Mouse (Mus musculus): ENCODE data around the gene Aqp11. TPM values are rescaled to one million over a fixed set of nuclear protein-coding genes. Genes with fewer than 3 reads are reported as not detected.

The Aqp11 gene
- polyA plus RNA-seq, 1 experiment from 2014 or later: 20.7 TPM

DNA sequence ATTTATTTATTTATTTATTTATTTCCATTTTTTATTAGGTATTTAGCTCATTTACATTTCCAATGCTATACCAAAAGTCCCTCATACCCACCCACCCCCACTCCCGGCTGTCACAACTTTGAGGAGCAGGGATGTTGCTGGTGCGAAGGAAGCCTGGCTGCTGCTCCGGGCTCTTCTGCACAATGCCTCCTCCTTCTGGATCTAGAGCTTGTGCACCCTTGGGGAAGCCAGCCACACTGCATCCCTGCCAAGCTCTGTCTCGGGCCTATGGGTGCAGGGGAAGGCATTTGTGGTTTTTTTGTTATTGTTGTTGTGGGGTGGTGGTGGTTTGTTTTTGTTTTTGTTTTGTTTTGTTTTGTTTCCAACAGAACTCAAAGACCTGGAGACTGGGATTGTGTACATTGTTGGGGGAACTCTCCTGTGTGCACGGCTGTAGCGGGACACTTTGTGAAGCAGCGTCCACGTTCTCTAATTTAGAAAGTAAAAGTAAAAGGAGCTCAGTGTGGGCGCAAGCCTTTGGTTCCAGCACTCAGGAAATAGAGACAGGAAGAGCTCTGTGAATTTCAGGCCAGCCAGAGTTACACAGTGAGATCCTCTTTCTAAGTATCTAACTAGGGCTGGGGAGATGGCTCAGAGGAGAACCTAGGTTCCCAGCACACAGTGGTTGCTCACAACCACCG, 10.6 kb upstream of the Aqp11 start:
- Histone ChIP-seq H3K4me3 (replicated peaks; ENCODE audit: low read length) (peak overlapping the region; percentile 27), H3K9me3 (replicated peaks; ENCODE audit: control insufficient read depth, low read length) (no peaks in the 10 kb centered on the region), H3K36me3 (ENCODE audit: control insufficient read depth, insufficient read depth, low read length) (no peaks in the 10 kb centered on the region), H3K27me3 (ENCODE audit: control insufficient read depth, insufficient read depth, low read length) (no peaks in the 10 kb centered on the region), H3K9ac (ENCODE audit: low read length) (peak overlapping the region; percentile 62), H3K4me1 (ENCODE audit: control insufficient read depth, insufficient read depth, low read length) (peaks cover 11% of the 10 kb centered on the region), H3K4me2 (ENCODE audit: low read depth, low read length) (peak overlapping the region; percentile 49), H3K27ac (ENCODE audit: low read length) (peak overlapping the region; percentile 52)
- 57% methylated on average over 10 of the region's 10 CpGs for WGBS
- peak; percentile 54; the same call in 1 of the 2 replicates for ATAC-seq (ENCODE audit: insufficient read depth, low FRiP score)

DNA sequence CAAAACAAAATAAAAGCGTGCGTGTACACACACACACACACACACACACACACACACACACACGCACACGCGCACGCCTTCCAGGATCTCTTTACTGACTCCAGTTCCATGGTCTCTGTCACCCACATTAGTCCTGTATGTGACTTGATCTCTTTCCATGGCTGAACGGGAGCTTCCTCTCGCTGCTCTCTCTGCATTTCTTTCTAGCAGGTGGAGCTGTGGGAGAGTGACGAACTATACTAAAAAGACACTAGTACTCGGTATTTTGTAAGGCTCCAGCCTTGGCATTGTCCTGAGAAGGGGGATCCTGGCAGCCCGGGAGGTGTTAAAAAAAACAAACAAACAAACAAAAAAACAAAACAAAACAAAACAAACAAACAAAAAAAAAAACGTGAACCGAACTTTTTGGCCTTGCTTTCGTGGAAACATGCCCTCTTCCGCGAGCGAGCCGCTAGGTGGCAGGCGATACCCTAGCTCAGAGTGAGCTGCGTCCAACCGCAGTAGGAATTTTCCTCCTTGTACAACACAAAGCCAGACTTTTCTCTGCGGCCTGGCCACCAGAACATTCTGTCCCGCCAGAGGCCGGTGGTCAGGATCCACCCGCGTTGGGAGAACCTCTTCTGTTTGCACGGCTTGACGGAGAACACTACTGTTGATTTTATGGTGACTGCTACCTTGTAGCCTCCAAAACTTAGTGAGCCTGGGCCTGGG, 9.9 kb upstream of the Aqp11 start:
- H3K27ac ChIP-seq (ENCODE audit: low read length): no peak overlapping the region; the same call in 1 of the 2 replicates
- peak overlapping the region; percentile 57; the same call in 1 of the 2 replicates for H3K9ac ChIP-seq (ENCODE audit: low read length)
- H3K4me1 ChIP-seq (ENCODE audit: control insufficient read depth, insufficient read depth, low read length): peaks cover 11% of the 10 kb centered on the region
- H3K36me3 ChIP-seq (ENCODE audit: control insufficient read depth, insufficient read depth, low read length): no peaks in the 10 kb centered on the region
- H3K4me2 ChIP-seq (ENCODE audit: low read depth, low read length): peak overlapping the region; percentile 49
- H3K4me3 ChIP-seq (replicated peaks; ENCODE audit: low read length): peak overlapping the region; percentile 27; the same call in 1 of the 2 replicates
- H3K27me3 ChIP-seq (ENCODE audit: control insufficient read depth, insufficient read depth, low read length): no peaks in the 10 kb centered on the region
- 25% methylated on average over 28 of the region's 28 CpGs for WGBS
- no peaks in the 10 kb centered on the region for H3K9me3 ChIP-seq (replicated peaks; ENCODE audit: control insufficient read depth, low read length)
- peak; percentile 80; the same call in 1 of the 2 replicates for ATAC-seq (ENCODE audit: insufficient read depth, low FRiP score)

DNA sequence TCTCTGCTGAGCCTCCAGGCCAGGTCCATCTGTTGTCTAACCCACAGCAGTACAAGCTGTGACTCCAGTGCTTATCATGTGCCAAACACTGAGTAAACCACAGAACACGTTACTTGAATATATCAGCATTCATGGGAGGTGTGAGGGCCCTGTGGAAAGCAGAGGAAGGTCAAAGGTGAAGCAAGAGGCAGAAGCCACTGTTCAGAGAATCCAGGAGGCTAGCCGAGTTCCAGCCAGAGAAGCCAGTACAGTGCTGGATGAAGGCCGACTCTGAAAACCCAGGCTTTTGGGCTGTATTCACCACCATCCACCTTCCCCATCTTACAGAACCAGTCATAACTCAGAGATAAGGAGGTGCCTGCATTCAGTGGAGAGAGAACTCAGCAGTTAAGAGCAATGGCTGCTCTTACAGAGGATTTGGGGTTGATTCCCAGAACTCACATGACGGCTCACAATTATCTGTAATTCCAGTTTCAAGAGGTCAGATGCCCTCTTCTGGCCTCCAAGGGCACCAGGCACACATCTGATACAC, 9.2 kb upstream of the Aqp11 start:
- H3K4me3 ChIP-seq (replicated peaks; ENCODE audit: low read length): no peak overlapping the region
- 63% methylated on average over 4 of the region's 4 CpGs for WGBS
- H3K36me3 ChIP-seq (ENCODE audit: control insufficient read depth, insufficient read depth, low read length): no peaks in the 10 kb centered on the region
- H3K4me2 ChIP-seq (ENCODE audit: low read depth, low read length): no peak overlapping the region
- no peaks in the 10 kb centered on the region for H3K9me3 ChIP-seq (replicated peaks; ENCODE audit: control insufficient read depth, low read length)
- ATAC-seq (ENCODE audit: insufficient read depth, low FRiP score): no peak
- H3K9ac ChIP-seq (ENCODE audit: low read length): no peak overlapping the region
- no peak overlapping the region for H3K27ac ChIP-seq (ENCODE audit: low read length)
- H3K4me1 ChIP-seq (ENCODE audit: control insufficient read depth, insufficient read depth, low read length): peaks cover 11% of the 10 kb centered on the region
- H3K27me3 ChIP-seq (ENCODE audit: control insufficient read depth, insufficient read depth, low read length): no peaks in the 10 kb centered on the region

DNA sequence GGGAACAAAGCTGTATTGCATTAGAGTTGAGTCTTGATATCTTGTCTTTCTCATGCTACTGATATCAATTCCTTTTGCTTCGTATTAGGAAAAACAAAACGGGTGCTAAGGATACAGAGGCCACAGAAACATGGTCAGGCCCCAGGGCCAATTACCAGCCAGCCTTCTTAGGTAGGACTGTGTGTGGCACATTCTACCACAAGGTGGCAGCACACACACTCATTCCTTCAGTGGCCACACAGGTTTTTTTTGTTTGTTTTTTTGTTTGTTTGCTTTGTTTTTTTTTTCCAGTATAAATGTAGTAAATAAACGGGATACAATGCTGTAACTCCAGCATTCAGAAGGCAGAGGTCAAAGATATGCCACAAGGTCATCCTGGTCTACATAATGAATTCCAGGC, 7.2 kb upstream of the Aqp11 start:
- WGBS: 22% methylated on average over 3 of the region's 3 CpGs
- Histone ChIP-seq H3K9me3 (replicated peaks; ENCODE audit: control insufficient read depth, low read length) (no peaks in the 10 kb centered on the region), H3K9ac (ENCODE audit: low read length) (no peak overlapping the region), H3K4me1 (ENCODE audit: control insufficient read depth, insufficient read depth, low read length) (peaks cover 15% of the 10 kb centered on the region), H3K27ac (ENCODE audit: low read length) (no peak overlapping the region), H3K4me2 (ENCODE audit: low read depth, low read length) (no peak overlapping the region), H3K36me3 (ENCODE audit: control insufficient read depth, insufficient read depth, low read length) (no peaks in the 10 kb centered on the region), H3K27me3 (ENCODE audit: control insufficient read depth, insufficient read depth, low read length) (no peaks in the 10 kb centered on the region), H3K4me3 (replicated peaks; ENCODE audit: low read length) (no peak overlapping the region)
- ATAC-seq (ENCODE audit: insufficient read depth, low FRiP score): no peak

DNA sequence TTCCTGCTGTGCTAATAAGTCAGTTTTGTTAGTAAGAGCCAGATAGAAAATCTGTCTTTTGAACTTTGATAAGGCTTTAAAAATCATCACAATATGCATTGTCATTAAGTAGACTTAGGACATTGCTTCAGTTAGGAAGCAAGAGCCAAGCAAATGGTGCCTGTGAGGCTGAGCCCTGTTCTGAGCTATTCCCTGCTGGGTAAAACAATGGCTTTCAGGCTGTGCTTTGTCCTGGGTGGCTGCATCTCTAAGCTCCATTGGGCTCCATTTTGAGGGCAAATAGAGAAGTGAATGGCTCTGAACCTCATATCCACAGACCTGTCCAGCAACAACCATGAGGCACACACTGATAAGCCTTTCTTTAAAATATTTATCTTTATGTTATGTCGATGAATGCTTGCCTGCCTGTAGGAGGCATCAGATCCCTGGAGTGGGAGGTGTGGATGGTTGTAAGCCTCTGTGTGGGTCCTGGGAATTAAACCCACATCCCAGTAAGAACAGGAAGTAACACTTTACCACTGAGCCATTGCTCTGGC, 3.7 kb upstream of the Aqp11 start:
- WGBS: 38% methylated on average over 1 of the region's 1 CpGs
- Histone ChIP-seq H3K9me3 (replicated peaks; ENCODE audit: control insufficient read depth, low read length) (no peaks in the 10 kb centered on the region), H3K4me3 (replicated peaks; ENCODE audit: low read length) (no peak overlapping the region), H3K27ac (ENCODE audit: low read length) (no peak overlapping the region), H3K4me2 (ENCODE audit: low read depth, low read length) (no peak overlapping the region), H3K36me3 (ENCODE audit: control insufficient read depth, insufficient read depth, low read length) (no peaks in the 10 kb centered on the region), H3K9ac (ENCODE audit: low read length) (no peak overlapping the region), H3K4me1 (ENCODE audit: control insufficient read depth, insufficient read depth, low read length) (peaks cover 12% of the 10 kb centered on the region), H3K27me3 (ENCODE audit: control insufficient read depth, insufficient read depth, low read length) (no peaks in the 10 kb centered on the region)
- no peak for ATAC-seq (ENCODE audit: insufficient read depth, low FRiP score)

DNA sequence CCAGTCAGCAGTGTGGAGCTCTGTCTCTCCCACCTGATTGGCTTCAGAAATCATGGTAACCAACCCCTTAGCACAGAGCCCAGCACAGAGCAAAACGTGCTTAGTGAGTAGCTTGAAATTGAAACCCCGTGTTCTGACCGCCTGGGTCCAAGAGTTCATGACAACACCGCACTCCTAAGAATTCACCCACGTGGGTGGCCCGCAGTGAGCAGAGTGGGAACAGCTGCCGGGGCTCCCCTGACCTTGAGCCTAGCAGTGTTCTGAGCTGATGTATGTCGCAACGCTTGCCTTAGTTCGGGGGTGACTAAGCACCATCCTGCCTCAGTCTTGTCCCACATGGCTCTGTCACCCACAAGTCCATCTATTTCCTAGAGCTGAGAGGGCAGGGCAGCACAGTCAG, 2.9 kb upstream of the Aqp11 start:
- Histone ChIP-seq H3K9me3 (replicated peaks; ENCODE audit: control insufficient read depth, low read length) (no peaks in the 10 kb centered on the region), H3K27ac (ENCODE audit: low read length) (peak overlapping the region; percentile 38; the same call in 1 of the 2 replicates), H3K27me3 (ENCODE audit: control insufficient read depth, insufficient read depth, low read length) (no peaks in the 10 kb centered on the region), H3K4me3 (replicated peaks; ENCODE audit: low read length) (no peak overlapping the region), H3K9ac (ENCODE audit: low read length) (no peak overlapping the region), H3K4me2 (ENCODE audit: low read depth, low read length) (no peak overlapping the region), H3K36me3 (ENCODE audit: control insufficient read depth, insufficient read depth, low read length) (no peaks in the 10 kb centered on the region), H3K4me1 (ENCODE audit: control insufficient read depth, insufficient read depth, low read length) (peaks cover 13% of the 10 kb centered on the region)
- 47% methylated on average over 10 of the region's 10 CpGs for WGBS
- 0 out of 2 replicates have a peak, but pooled peaks have one; percentile 4 for ATAC-seq (ENCODE audit: insufficient read depth, low FRiP score)

DNA sequence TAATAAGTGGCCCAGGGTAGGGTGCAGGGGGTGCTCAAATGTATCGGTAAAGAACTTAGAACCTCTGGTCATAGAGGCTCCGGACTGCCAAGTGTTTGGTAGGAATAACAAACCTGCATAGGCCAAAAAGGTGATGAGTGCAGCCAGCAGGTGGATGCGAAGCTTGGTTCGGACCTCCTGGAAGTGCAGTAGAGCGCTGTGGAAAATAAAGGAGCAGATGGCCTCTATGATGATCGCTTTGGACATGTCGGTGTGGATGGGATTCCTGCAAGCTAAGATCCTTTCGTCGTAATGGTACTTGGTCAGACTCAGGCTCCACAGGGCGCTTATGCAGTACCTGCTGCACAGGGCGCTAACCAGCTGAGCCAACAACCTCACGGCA, 842 bp downstream of the Aqp11 start:
- Histone ChIP-seq H3K27ac (ENCODE audit: low read length) (peak overlapping the region; percentile 49; the same call in 1 of the 2 replicates), H3K36me3 (ENCODE audit: control insufficient read depth, insufficient read depth, low read length) (no peaks in the 10 kb centered on the region), H3K9ac (ENCODE audit: low read length) (peak overlapping the region; percentile 81), H3K9me3 (replicated peaks; ENCODE audit: control insufficient read depth, low read length) (no peaks in the 10 kb centered on the region), H3K4me3 (replicated peaks; ENCODE audit: low read length) (peak overlapping the region; percentile 70), H3K27me3 (ENCODE audit: control insufficient read depth, insufficient read depth, low read length) (no peaks in the 10 kb centered on the region), H3K4me2 (ENCODE audit: low read depth, low read length) (peak overlapping the region; percentile 90), H3K4me1 (ENCODE audit: control insufficient read depth, insufficient read depth, low read length) (peaks cover 15% of the 10 kb centered on the region)
- 9% methylated on average over 12 of the region's 12 CpGs for WGBS
- no peak for ATAC-seq (ENCODE audit: insufficient read depth, low FRiP score)

DNA sequence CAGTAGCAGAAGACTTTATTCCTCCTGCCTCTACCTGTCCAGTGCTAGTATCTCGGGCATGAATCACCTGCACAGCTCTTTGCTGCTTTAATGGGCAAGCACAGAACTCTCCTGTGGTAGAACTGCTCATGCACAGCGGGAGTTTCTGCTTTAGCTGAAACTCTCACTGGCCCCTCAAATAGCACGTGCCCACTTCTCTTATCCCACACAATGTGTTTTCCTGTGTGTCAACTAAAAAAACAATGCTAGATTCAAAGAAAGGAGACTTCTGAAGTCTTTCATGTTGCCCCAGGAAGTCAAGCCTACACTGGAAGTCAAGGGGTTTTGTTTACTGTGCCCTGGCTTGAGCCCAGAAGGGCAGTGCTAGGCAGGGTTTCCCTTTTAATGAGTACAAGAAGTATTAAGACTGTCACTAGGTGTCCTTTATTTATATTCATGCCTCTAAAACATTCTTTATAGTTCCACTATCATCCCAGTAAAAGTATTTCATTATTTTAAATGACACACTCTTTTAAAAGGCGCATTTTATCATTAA, 2.1 kb downstream of the Aqp11 start:
- Histone ChIP-seq H3K36me3 (ENCODE audit: control insufficient read depth, insufficient read depth, low read length) (no peaks in the 10 kb centered on the region), H3K4me2 (ENCODE audit: low read depth, low read length) (no peak overlapping the region), H3K9ac (ENCODE audit: low read length) (no peak overlapping the region), H3K9me3 (replicated peaks; ENCODE audit: control insufficient read depth, low read length) (no peaks in the 10 kb centered on the region), H3K27ac (ENCODE audit: low read length) (no peak overlapping the region), H3K4me1 (ENCODE audit: control insufficient read depth, insufficient read depth, low read length) (peaks cover 13% of the 10 kb centered on the region), H3K4me3 (replicated peaks; ENCODE audit: low read length) (peak overlapping the region; percentile 12; the same call in 1 of the 2 replicates), H3K27me3 (ENCODE audit: control insufficient read depth, insufficient read depth, low read length) (no peaks in the 10 kb centered on the region)
- 53% methylated on average over 4 of the region's 4 CpGs for WGBS
- no peak for ATAC-seq (ENCODE audit: insufficient read depth, low FRiP score)

DNA sequence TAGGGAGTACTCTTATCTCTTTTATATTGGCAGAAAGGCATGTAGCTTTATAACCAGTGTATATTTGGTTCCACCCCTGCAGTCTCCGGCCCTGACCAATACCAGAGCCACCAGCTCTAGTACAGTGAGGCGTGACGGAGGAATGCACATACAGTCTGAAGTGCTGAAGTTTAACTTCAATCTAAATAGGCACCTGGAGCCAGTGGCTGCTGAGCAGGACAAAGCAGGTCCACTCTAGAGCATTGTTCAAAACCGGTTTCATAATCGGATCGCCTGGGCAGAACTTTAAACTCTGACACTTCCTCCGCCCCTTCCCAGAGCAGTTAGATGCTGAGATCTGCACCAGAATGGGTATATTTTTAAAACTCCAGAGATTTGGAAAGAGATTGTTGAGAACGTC, 3.1 kb downstream of the Aqp11 start:
- Histone ChIP-seq H3K4me1 (ENCODE audit: control insufficient read depth, insufficient read depth, low read length) (peaks cover 11% of the 10 kb centered on the region), H3K27me3 (ENCODE audit: control insufficient read depth, insufficient read depth, low read length) (no peaks in the 10 kb centered on the region), H3K9ac (ENCODE audit: low read length) (no peak overlapping the region), H3K9me3 (replicated peaks; ENCODE audit: control insufficient read depth, low read length) (no peaks in the 10 kb centered on the region), H3K27ac (ENCODE audit: low read length) (no peak overlapping the region), H3K4me2 (ENCODE audit: low read depth, low read length) (no peak overlapping the region), H3K36me3 (ENCODE audit: control insufficient read depth, insufficient read depth, low read length) (no peaks in the 10 kb centered on the region), H3K4me3 (replicated peaks; ENCODE audit: low read length) (no peak overlapping the region)
- no peak for ATAC-seq (ENCODE audit: insufficient read depth, low FRiP score)
- 71% methylated on average over 8 of the region's 8 CpGs for WGBS

Measured in stomach, embryonic 16.5 days (tissue).